Mouse (Mus musculus) limb, embryonic 10.5 days (tissue): Measurements from ENCODE around the gene Elfn1. TPM values are rescaled to one million over a fixed set of nuclear protein-coding genes. Genes with fewer than 3 reads are reported as not detected.
A peak's percentile ranks its signal among the peaks of the same experiment; 100 is the strongest.

Source experiments
- DNase-seq: peaks from one replicate; pipeline ENCODE4 v3.0.0-alpha.2; 2017; ENCODE audit warnings: low spot score
- H3K27ac ChIP-seq: fragments of 300-500 bp; sonication (generic); 2 replicates; pipeline ENCODE4 v1.5.1; 2016; ENCODE audit warnings: mild to moderate bottlenecking
- H3K27me3 ChIP-seq: fragments of 300-500 bp; sonication (generic); 2 replicates; pipeline ENCODE4 v1.6.1; 2016; ENCODE audit warnings: low read depth, mild to moderate bottlenecking; ENCODE audit not compliant: poor library complexity, severe bottlenecking
- H3K36me3 ChIP-seq: fragments of 300-500 bp; sonication (generic); 2 replicates; pipeline ENCODE4 v1.6.1; 2016; ENCODE audit warnings: mild to moderate bottlenecking, moderate library complexity
- H3K4me1 ChIP-seq: fragments of 300-500 bp; sonication (generic); 2 replicates; pipeline ENCODE4 v1.6.1; 2016
- H3K4me3 ChIP-seq: fragments of 300-500 bp; sonication (generic); 2 replicates; pipeline ENCODE4 v1.5.1; 2016; ENCODE audit warnings: mild to moderate bottlenecking, moderate library complexity
- H3K9me3 ChIP-seq: fragments of 300-500 bp; sonication (generic); replicated peaks from 2 replicates; pipeline ENCODE4 v1.6.1; 2016; ENCODE audit warnings: mild to moderate bottlenecking
- WGBS: fragments of 180-500 bp; shearing (Covaris S2); methylation state at CpG from one replicate; pipeline ENCODE4 v1.1.7; 2016; 5-methylcytosine and 5-hydroxymethylcytosine counted together
- polyA plus RNA-seq: library from polyadenylated mRNA; unstranded; fragments of >200 nt; fragmentation: Nextera tagmentation; extraction: Ambion mirVana; gene quantifications from 2 replicates; pipeline ENCODE4 v1.2.1, GENCODE M21; 2016

The Elfn1 gene
- polyA plus RNA-seq, 1 experiment from 2014 or later, result 0.10 TPM

GRCm38 (mm10) chr5:139894025-139894508 is 13.7 kb upstream of the Elfn1 start:
- H3K9me3 ChIP-seq, result no peaks in the 10 kb centered on the region
- no peaks in the 10 kb centered on the region for H3K36me3 ChIP-seq
- H3K27ac ChIP-seq, result no peak overlapping the region
- 72% methylated on average over 12 of the region's 12 CpGs for WGBS
- no peak for DNase-seq
- peaks cover 18% of the 10 kb centered on the region; the same call in 1 of the 2 replicates for H3K27me3 ChIP-seq
- H3K4me3 ChIP-seq, result no peak overlapping the region
- peaks cover 27% of the 10 kb centered on the region for H3K4me1 ChIP-seq

DNA sequence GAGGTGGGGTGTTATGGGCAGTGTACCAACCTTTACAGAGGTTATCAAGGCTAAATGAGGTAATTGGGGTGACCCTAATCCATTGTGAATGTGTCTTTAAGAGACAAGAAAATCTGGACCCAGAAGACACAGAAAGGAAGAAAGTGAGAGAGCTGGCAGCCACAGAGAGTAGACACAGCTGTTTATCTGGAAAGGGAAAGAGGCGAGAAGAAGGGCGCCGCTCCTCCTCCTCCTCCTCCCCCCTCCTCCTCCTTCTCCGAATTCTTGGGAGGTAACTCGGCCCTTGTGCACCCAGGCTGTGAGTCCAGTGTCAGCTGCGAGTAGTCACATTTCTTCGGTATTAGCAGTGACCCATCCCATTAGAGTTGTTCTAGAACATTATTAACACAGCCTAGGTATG is 8.7 kb upstream of the Elfn1 start:
- WGBS, result 46% methylated on average over 7 of the region's 7 CpGs
- no peak for DNase-seq

DNA sequence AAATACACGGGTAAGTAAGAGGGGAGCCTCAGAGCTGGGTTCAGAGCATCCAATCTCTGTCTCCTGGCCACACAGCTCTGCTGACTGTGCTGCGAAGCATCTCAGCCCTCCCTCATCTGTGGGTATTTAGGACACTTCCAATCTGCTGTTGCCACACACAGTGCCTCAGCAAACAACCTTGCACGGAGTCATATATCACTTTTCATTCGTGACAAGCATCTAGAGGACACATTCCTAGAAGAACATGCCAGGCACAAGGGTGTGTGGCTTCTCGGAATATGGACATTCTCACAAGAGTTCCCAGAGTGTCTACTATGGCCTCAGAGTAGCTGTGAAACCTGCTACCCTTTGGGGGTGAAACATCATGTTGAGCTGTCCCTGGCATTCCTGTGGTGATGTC is 2.6 kb upstream of the Elfn1 start:
- Histone ChIP-seq H3K4me3 (no peak overlapping the region), H3K9me3 (no peaks in the 10 kb centered on the region), H3K27me3 (peaks cover 59% of the 10 kb centered on the region), H3K36me3 (no peaks in the 10 kb centered on the region), H3K4me1 (peaks cover 33% of the 10 kb centered on the region), H3K27ac (no peak overlapping the region)
- 74% methylated on average over 5 of the region's 5 CpGs for WGBS
- no peak for DNase-seq

More for the DNA sequence above, 8.7 kb upstream of the Elfn1 start:
- no peak overlapping the region for H3K27ac ChIP-seq
- H3K36me3 ChIP-seq, result no peaks in the 10 kb centered on the region
- peaks cover 1% of the 10 kb centered on the region; the same call in 1 of the 2 replicates for H3K4me1 ChIP-seq
- no peaks in the 10 kb centered on the region for H3K9me3 ChIP-seq
- H3K4me3 ChIP-seq, result no peak overlapping the region
- H3K27me3 ChIP-seq, result peaks cover 7% of the 10 kb centered on the region; the same call in 1 of the 2 replicates

DNA sequence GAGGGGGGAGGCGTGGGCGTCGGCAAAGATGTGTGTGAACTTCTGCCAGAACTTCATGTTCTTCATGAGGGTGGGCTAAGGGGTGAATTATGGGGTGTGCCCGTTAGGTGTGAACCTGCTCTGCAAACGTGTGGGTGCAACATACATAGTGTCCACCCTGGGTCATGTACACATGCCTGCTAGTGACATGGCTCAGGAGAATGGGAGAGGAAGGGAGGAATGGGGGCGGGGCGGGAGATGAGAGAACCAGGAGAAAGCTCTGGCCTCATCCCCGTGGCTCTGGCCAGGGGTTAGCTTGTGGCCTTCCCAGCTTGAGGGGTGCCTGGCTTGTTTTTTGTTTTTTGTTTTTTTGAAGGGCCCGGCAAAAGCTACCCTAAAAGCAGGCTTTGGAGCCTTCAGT is 1.2 kb upstream of the Elfn1 start:
- H3K36me3 ChIP-seq, result no peaks in the 10 kb centered on the region
- no peak overlapping the region for H3K4me3 ChIP-seq
- peaks cover 42% of the 10 kb centered on the region for H3K4me1 ChIP-seq
- WGBS, result 42% methylated on average over 9 of the region's 9 CpGs
- no peaks in the 10 kb centered on the region for H3K9me3 ChIP-seq
- no peak overlapping the region for H3K27ac ChIP-seq
- H3K27me3 ChIP-seq, result peaks cover 72% of the 10 kb centered on the region
- no peak for DNase-seq

DNA sequence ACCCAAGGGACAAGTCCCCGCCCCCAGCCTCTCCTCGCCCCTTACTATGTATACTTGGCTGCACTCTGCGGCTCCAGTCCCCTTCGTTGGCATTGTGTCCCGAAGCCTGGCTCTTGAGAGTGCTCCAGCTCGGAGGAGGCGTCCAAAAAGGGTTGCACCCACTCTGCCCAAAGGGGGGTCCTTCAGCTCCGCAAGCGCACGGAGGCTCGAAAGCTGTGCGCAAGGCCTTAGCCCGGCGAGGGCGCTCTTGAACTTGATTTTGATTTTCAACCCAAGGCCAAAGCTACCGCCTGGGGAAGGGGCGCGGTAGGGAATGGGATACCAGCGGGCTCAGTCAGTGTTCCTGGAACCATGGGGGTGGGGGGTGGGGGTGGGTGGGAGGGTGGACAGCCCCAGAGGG is 502 bp upstream of the Elfn1 start:
- Histone ChIP-seq H3K36me3 (no peaks in the 10 kb centered on the region), H3K9me3 (no peaks in the 10 kb centered on the region), H3K4me3 (peak overlapping the region; percentile 75), H3K27me3 (peaks cover 80% of the 10 kb centered on the region), H3K4me1 (peaks cover 49% of the 10 kb centered on the region), H3K27ac (no peak overlapping the region)
- peak; percentile 76 for DNase-seq
- under 1% methylated on average over 19 of the region's 19 CpGs for WGBS

DNA sequence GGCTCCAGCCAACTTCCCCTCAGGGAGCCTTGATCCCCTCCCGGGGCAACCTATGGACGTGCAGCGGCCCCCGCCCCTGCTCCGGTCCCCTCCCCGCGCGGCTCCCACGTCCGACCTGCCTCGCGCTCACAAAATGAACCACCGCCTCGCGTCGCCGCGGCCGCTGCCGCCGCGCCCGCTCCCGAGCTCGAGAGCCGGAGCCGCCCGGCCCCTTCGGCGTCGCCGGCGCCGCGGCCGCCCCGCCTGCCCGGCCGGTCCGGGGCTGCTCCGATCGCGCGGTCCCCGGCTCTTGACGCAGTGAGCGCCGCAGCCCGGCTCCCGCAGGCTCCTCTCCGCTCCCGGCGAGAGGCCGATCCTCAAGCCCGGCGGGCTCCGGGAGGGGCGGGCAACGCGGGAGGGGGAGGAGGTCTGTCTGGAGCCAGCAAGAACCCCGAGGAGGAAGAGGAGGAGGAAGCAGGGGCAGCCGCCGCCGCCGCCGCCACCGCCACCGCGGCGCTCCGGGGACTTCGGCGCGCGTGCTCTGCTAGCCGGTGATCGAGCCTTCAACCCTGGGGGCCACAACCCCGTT is 584 bp downstream of the Elfn1 start:
- Histone ChIP-seq H3K4me1 (peaks cover 59% of the 10 kb centered on the region), H3K9me3 (no peaks in the 10 kb centered on the region), H3K36me3 (no peaks in the 10 kb centered on the region), H3K27me3 (peaks cover 91% of the 10 kb centered on the region), H3K4me3 (peak overlapping the region; percentile 75), H3K27ac (peak overlapping the region; percentile 75)
- peak; percentile 71 for DNase-seq
- 2% methylated on average over 78 of the region's 78 CpGs for WGBS

- Histone ChIP-seq H3K4me1 (peaks cover 59% of the 10 kb centered on the region), H3K9me3 (no peaks in the 10 kb centered on the region), H3K36me3 (no peaks in the 10 kb centered on the region), H3K27me3 (peaks cover 98% of the 10 kb centered on the region), H3K27ac (peak overlapping the region; percentile 75), H3K4me3 (peak overlapping the region; percentile 75)
- under 1% methylated on average over 50 of the region's 50 CpGs for WGBS
- no peak for DNase-seq
These were observed 1.3 kb downstream of the Elfn1 start for GRCm38 (mm10) chr5:139908811-139909627.

DNA sequence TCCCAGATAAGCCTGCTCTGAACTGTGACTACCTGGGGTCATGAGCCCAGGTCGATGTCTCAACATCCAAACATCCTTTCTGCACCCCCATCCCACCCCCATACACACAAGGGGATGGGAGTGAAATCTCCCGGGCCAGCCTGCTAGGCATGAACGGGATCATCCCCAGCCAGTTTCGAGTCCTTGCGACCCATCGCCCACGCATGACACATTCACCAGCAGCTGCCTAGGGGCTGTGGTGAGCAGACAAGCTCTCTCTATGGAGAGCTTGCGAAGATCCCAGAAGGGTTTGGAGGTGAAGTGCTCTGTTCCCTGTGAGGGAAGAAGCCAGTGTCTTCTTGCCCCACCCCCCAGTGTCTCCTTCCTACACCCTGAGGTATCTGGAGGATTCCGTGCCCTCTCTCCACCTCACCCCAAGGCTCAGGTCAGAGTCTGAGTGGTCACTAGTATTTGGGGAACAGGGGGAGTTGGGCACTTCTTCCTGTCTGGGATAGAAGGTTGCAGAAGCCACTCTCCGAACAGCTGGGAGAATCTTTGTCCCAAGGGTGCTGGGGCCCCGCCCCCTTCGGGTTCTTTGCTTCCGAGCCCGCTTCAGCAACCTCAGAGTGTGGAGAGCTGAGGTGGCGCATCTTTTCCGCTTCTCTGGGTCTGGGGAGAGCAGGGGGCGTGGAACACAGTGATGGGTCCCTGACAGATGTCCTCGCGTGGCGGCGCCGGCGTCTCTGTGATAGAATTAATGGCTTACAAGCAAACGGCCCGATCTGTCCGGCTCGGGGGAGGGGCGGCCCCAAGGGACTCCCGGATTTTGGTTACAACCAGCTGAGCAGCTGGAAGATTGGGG is 2.2 kb downstream of the Elfn1 start:
- H3K36me3 ChIP-seq, result no peaks in the 10 kb centered on the region
- peak; percentile 44 for DNase-seq
- under 1% methylated on average over 29 of the region's 29 CpGs for WGBS
- no peaks in the 10 kb centered on the region for H3K9me3 ChIP-seq
- H3K4me3 ChIP-seq, result peak overlapping the region; percentile 18; the same call in 1 of the 2 replicates
- H3K4me1 ChIP-seq, result peaks cover 59% of the 10 kb centered on the region
- H3K27ac ChIP-seq, result no peak overlapping the region
- peaks cover 100% of the 10 kb centered on the region for H3K27me3 ChIP-seq

DNA sequence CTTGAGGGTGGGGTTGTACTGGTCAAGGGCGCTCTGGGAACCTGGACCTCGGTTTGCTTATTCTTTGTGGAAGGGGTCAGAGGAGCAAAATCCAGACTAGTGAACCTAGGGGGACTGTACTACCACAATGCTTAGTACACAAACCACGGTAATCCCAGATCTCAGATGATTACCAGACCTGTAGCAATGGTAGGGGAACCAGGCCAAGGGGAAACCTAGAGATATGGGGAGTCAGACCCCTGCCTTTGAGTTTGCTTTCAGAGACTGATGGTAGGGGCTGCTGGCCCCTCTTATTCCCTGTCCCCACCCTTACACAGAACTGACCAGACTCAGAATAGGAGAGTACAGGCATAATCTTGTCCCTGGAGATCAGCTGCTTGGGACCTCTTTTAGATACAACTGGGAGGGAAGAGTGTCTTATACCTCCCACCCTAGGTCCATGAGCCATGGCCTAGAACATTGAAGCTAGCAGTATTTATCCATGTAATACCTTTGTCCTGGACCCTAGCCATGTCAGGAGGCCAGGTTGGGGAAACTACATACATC is 3.1 kb downstream of the Elfn1 start:
- H3K27ac ChIP-seq, result no peak overlapping the region
- DNase-seq, result no peak
- peaks cover 100% of the 10 kb centered on the region for H3K27me3 ChIP-seq
- 5% methylated on average over 3 of the region's 3 CpGs for WGBS
- peaks cover 59% of the 10 kb centered on the region for H3K4me1 ChIP-seq
- no peak overlapping the region for H3K4me3 ChIP-seq
- H3K36me3 ChIP-seq, result no peaks in the 10 kb centered on the region
- H3K9me3 ChIP-seq, result no peaks in the 10 kb centered on the region

DNA sequence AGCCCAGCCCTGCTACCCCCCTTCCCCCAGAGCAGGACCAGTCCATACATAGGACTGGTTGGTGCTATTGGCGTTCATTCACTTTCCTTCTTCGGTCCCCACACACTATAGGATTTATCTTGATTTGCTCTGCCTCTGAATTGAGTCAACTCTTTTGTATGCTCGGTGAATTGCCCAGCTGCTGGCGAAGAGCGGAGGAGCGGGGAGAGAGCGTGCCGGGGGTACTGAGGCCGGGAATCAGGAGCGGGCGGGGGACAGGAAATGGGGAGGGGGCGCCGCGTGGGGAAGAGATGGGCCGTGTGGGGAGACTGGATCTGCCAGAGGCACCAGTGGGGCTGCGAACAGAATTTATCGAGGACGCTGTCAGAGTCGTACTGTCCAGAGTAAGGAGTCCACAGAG is 3.8 kb downstream of the Elfn1 start:
- WGBS, result 4% methylated on average over 19 of the region's 19 CpGs
- Histone ChIP-seq H3K4me3 (peak overlapping the region; percentile 61), H3K27me3 (peaks cover 100% of the 10 kb centered on the region), H3K36me3 (no peaks in the 10 kb centered on the region), H3K4me1 (peaks cover 59% of the 10 kb centered on the region), H3K9me3 (no peaks in the 10 kb centered on the region), H3K27ac (no peak overlapping the region)
- no peak for DNase-seq

DNA sequence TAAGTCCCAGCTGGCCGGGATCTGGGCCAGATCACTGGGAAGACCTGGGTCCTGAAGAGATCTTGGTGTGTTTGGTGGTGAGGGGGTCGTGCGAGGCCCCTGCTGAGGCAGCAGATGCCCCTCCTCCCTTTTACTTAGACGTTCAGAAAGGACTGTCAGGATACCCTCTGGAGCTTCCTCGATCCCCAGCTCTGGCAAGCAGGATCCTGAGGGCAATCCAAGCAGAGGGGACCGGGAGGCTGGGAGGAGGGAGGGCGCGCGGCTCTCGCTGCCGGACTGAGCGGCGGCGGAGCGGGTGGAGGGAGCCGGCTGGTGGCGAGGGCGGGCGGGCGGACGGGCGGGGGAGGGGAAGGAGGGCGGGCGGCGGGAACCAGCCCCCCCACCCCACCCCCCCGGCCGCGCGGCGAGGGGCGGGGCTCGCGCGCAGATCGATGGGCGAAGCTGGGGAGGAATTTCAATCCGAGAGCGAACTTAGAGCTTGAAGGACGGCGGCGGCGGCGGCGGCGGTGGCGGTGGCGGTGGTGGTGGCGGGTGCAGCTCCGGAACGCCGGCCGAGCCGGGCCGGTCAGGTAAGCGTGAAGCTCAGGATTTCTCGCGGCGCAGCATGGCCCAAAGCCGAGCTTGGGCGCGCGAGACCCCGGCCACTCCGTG is 4.5 kb downstream of the Elfn1 start:
- Histone ChIP-seq H3K4me1 (peaks cover 55% of the 10 kb centered on the region), H3K36me3 (no peaks in the 10 kb centered on the region), H3K4me3 (peak overlapping the region; percentile 61), H3K27ac (peak overlapping the region; percentile 59), H3K27me3 (peaks cover 100% of the 10 kb centered on the region), H3K9me3 (no peaks in the 10 kb centered on the region)
- WGBS, result under 1% methylated on average over 41 of the region's 64 CpGs
- DNase-seq, result peak; percentile 68

- WGBS, result 74% methylated on average over 11 of the region's 11 CpGs
- Histone ChIP-seq H3K27me3 (peaks cover 27% of the 10 kb centered on the region), H3K27ac (no peak overlapping the region)
These were observed 13.9 kb downstream of the Elfn1 start for GRCm38 (mm10) chr5:139921666-139922065.

More at GRCm38 (mm10) chr5:139921666-139922065, 13.9 kb downstream of the Elfn1 start:
- no peaks in the 10 kb centered on the region for H3K4me1 ChIP-seq
- no peak overlapping the region for H3K4me3 ChIP-seq
- DNase-seq, result no peak
- no peaks in the 10 kb centered on the region for H3K9me3 ChIP-seq
- H3K36me3 ChIP-seq, result no peaks in the 10 kb centered on the region
